Mouse (Mus musculus) hindbrain, embryonic 14.5 days (tissue): ENCODE data around the gene Skap2. TPM values are rescaled to one million over a fixed set of nuclear protein-coding genes. Genes with fewer than 3 reads are reported as not detected.

Experiments
- ATAC-seq: fragments of 200-750 bp; cut with Nextera tagmentation; 2 replicates; pipeline ENCODE4 v1.8.0; 2017; ENCODE audit warnings: moderate number of reproducible peaks, mild to moderate bottlenecking, moderate TSS enrichment, moderate library complexity; ENCODE audit not compliant: low FRiP score
- DNase-seq: peaks from one replicate; pipeline ENCODE4 v3.0.0-alpha.2; 2015; ENCODE audit warnings: low spot score
- H3K27ac ChIP-seq: fragments of 300-500 bp; sonication (generic); 2 replicates; pipeline ENCODE4 v1.5.1; 2014; ENCODE audit warnings: mild to moderate bottlenecking, moderate library complexity
- H3K27me3 ChIP-seq: fragments of 300-500 bp; sonication (generic); 2 replicates; pipeline ENCODE4 v1.6.1; 2014; ENCODE audit warnings: mild to moderate bottlenecking, low read length, mixed read lengths; ENCODE audit not compliant: control insufficient read depth, insufficient read depth
- H3K36me3 ChIP-seq: fragments of 300-500 bp; sonication (generic); replicated peaks from 2 replicates; pipeline ENCODE4 v1.6.1; 2014; ENCODE audit not compliant: control insufficient read depth, insufficient read depth
- H3K4me1 ChIP-seq: fragments of 300-500 bp; sonication (generic); replicated peaks from 2 replicates; pipeline ENCODE4 v1.6.1; 2014; ENCODE audit warnings: antibody characterized with exemption, low read length, mixed read lengths; ENCODE audit not compliant: control insufficient read depth, insufficient read depth
- H3K4me2 ChIP-seq: fragments of 300-500 bp; sonication (generic); replicated peaks from 2 replicates; pipeline ENCODE4 v1.6.1; 2014; ENCODE audit warnings: mild to moderate bottlenecking, moderate library complexity
- H3K4me3 ChIP-seq: fragments of 300-500 bp; sonication (generic); replicated peaks from 2 replicates; pipeline ENCODE4 v1.5.1; 2014; ENCODE audit warnings: mild to moderate bottlenecking, low read length
- H3K9ac ChIP-seq: fragments of 300-500 bp; sonication (generic); 2 replicates; pipeline ENCODE4 v1.6.1; 2014
- H3K9me3 ChIP-seq: fragments of 300-500 bp; sonication (generic); 2 replicates; pipeline ENCODE4 v1.6.1; 2016; ENCODE audit warnings: low read length; ENCODE audit not compliant: control insufficient read depth
- WGBS: fragments of 180-500 bp; shearing (Covaris S2); extraction: QIAGEN DNeasy Blood & Tissue Kit; methylation state at CpG from one replicate; pipeline ENCODE4 v1.1.7; 2014; 5-methylcytosine and 5-hydroxymethylcytosine counted together
- polyA plus RNA-seq: library from polyadenylated mRNA; unstranded; fragments of >200 nt; fragmentation: Nextera tagmentation; extraction: Ambion mirVana; gene quantifications from 2 replicates; pipeline ENCODE4 v1.2.1, GENCODE M21; 2014

Gene Skap2
- polyA plus RNA-seq, 1 experiment from 2014 or later: 38.6 TPM

DNA sequence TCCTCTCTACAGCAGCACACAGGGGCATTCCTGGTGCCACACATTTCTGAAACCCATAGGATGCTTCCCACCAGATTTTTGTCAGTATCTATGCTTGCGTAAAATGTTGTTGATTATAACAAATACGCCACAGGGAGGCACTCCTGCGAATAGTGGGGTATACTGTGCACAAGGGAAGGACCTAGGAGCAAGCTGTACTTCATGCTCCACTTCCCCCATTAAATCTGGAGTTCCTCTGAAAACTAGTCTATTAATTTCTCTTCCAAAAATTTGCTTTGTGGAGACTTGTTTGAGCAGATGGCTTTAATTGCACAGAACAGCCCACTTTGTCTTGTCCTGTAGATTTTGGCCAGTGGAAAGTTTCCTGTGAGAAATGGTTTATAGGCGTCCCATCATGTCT, 201.4 kb downstream of the Skap2 start:
- 88% methylated on average over 4 of the region's 4 CpGs for WGBS
- Histone ChIP-seq H3K4me2 (no peak overlapping the region), H3K9me3 (no peaks in the 10 kb centered on the region), H3K4me3 (no peak overlapping the region), H3K36me3 (no peaks in the 10 kb centered on the region), H3K27ac (no peak overlapping the region), H3K27me3 (no peaks in the 10 kb centered on the region), H3K4me1 (no peaks in the 10 kb centered on the region), H3K9ac (no peak overlapping the region)
- DNase-seq (no peak), ATAC-seq (no peak)

DNA sequence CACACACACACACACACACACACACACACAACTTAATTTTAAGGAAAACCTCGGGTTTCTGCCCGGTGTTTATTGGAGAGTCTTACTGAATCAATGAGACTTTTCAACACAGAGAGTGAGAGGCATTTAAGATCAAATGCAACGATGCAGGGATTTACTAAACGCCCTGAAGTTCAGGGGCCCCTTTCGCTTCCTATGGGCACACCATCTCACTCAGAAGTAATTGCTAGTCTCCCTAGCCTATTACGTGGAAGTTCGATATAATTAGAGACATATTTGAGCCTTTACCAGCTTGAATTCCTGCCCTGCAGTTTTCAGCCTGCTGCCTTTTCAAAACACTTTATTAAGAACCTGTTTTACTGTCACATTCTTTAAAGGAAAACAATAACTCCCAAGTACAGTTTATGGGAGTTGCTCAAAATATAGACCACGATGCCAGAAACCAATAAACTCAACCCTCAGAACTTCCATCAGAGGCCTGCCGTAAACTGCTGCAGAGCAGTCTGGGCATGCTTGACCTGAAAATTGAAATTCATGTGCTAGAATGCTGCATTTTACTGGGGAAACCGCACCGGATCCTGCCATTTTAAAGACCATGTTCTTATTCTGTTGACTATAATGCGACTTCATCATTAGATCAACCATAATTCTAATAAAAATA, 203.1 kb downstream of the Skap2 start:
- Histone ChIP-seq H3K4me3 (no peak overlapping the region), H3K4me1 (no peaks in the 10 kb centered on the region), H3K9me3 (no peaks in the 10 kb centered on the region), H3K36me3 (no peaks in the 10 kb centered on the region), H3K4me2 (no peak overlapping the region), H3K27me3 (no peaks in the 10 kb centered on the region), H3K9ac (no peak overlapping the region), H3K27ac (no peak overlapping the region)
- DNase-seq (no peak), ATAC-seq (no peak)
- 86% methylated on average over 12 of the region's 12 CpGs for WGBS

DNA sequence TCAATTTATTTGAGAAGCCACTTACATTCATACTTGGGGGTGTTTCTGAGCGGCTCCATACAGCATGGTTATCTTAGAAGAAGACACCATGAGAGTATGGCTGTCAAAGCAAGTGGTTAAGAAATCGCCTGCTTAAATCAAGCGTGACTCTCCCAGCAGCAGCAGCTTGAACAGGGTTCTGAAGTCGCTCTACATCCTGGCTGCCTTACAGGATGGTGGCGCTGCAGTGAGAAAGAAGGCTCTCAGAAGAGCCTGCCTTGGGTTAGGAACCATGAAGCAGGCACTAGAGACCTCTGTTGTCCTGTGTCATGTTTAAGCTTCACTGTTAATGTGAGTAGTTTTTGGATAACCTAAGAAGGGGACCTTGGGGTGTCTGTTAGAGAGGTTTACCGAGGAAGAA, 204.3 kb downstream of the Skap2 start:
- ATAC-seq: no peak
- H3K36me3 ChIP-seq: no peaks in the 10 kb centered on the region
- H3K4me3 ChIP-seq: no peak overlapping the region
- H3K4me2 ChIP-seq: no peak overlapping the region
- no peak overlapping the region for H3K9ac ChIP-seq
- DNase-seq: no peak
- H3K9me3 ChIP-seq: no peaks in the 10 kb centered on the region
- 65% methylated on average over 6 of the region's 6 CpGs for WGBS
- H3K27ac ChIP-seq: no peak overlapping the region
- no peaks in the 10 kb centered on the region for H3K27me3 ChIP-seq
- H3K4me1 ChIP-seq: no peaks in the 10 kb centered on the region

Other genes starting within 250 kb of the Skap2 start
- gene Hoxa1, start 145.8 kb upstream of the Skap2 start, polyA plus RNA-seq: 2.6 and 3.0 TPM in 2 replicates
- gene Hoxa2, start 152.3 kb upstream of the Skap2 start, polyA plus RNA-seq: 27.6 and 35.1 TPM in 2 replicates
- 4.1 and 5.0 TPM in 2 replicates for gene 5730596B20Rik, start 164.9 kb upstream of the Skap2 start, polyA plus RNA-seq
- 19.7 and 22.5 TPM in 2 replicates for gene Hoxa4, start 179.2 kb upstream of the Skap2 start, polyA plus RNA-seq
- gene Hoxa5, start 192.0 kb upstream of the Skap2 start, polyA plus RNA-seq: 175 and 180 TPM in 2 replicates
- gene Hoxa6, start 196.2 kb upstream of the Skap2 start, polyA plus RNA-seq: 25.4 and 29.8 TPM in 2 replicates
- gene Hoxa3, start 200.8 kb upstream of the Skap2 start, polyA plus RNA-seq: 21.7 and 24.9 TPM in 2 replicates
- not detected in 2 replicates for gene Gm28308, start 200.8 kb upstream of the Skap2 start, polyA plus RNA-seq
- gene Hoxa7, start 209.3 kb upstream of the Skap2 start, polyA plus RNA-seq: 18.7 and 25.2 TPM in 2 replicates
- gene Hoxa9, start 218.5 kb upstream of the Skap2 start, polyA plus RNA-seq: 1.5 and 2.0 TPM in 2 replicates
- gene Hoxa10, start 228.3 kb upstream of the Skap2 start, polyA plus RNA-seq: 0.37 TPM in 1 of 2 replicates, not detected in the other
- gene Hoxa11, start 233.3 kb upstream of the Skap2 start, polyA plus RNA-seq: not detected in 2 replicates
- not detected in 2 replicates for gene Hoxa13, start 248.3 kb upstream of the Skap2 start, polyA plus RNA-seq